Mouse (Mus musculus): ENCODE results near the gene Zfp964. TPM values are rescaled to one million over a fixed set of nuclear protein-coding genes. Genes with fewer than 3 reads are reported as not detected.

Gene Zfp964
- 0.32 TPM for total RNA-seq (2023)

DNA sequence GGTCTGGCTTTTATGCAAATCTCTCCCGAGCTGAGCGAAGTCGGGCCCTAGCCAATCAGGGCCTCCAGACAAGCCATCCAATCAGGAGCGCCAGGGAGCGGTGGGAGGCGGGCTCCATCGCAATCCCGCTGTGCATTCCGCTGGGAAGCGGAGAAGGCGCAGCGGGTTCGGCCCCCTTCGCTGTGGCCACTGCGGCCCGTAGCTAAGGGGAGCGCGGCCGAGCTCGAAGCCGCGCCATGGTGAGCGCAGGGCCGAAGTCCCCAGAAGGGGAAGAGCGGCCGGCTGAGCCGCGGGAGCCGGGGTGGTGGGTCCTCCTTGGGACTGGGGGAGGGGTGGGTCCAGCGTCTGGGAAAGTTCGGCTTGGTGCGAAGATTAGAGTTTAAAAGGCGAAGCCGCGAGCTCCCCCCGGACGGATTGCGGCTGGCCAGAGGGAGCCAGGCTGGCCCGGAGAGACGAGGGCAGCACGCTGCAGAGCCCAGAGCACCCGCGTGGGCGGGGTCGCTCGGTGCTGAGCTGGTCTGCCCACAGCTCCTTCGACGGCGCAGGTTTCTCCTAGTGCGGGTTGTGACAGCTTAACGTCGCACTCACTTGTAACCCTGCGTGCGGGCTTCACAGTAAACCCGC is at the start of gene Zfp964:
TSS of gene Zfp964 (plus strand) at position 122 of the 624 bp plus-strand sequence.

DNA sequence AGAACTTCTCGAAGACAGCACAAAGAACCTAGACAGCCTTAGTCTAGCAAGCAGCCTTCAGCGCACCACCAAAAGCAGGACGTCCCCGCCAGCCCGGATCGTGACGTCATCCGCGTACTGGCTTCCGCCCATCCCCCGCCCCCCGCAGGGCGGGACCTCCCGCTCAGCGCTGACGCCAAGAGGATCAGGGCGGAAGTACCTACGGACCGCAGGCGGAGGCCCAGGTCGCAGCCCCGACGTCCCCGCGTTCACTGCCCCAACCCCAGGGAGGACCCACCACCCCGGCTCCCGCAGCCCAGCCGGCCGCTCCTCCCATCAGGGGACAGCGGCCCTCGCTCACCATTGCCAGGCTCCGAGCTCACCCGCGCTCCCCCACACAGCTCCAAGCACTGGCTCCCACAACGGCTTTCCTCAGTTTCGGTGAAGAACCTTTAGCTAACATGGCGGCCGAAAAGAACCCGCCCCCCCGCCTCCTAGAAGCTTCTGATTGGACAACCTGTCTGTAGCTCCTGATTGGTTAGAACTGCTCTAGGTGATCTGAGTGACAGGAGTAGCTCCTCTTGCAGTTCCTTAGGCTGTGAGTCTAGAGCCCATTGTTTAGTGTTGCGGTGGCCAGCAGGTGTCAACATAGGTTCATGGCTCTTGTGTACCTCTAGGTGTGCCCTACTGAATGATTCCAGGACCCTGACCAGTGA is 29.0 kb upstream of the Zfp964 start, which contains the start of gene Zfp868:
TSS of gene Zfp868 (minus strand) at position 454 of the 695 bp plus-strand sequence.

DNA sequence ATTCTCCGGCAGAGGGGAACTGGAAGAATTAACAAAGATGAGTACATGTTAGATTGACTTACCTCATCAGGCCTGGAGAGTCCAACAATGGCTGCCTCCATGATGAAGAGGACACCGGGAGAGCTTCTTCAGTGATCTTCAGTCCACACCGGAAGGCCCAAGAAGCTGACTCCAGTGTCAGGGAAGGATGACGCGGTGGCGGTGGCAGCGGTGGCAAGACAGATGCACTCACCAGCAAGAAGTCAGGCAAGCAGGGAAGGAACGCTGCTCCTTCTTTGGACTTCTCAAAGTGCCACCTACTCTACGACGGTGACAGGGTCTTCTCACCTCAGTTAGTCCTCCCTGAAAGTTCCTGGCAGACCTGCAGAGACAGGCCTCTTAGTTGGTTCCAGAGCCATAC is 56.3 kb downstream of the Zfp964 start, which contains the start of gene Zfp869:
TSS of gene Zfp869 (minus strand) at position 101 of the 400 bp plus-strand sequence.

Other genes starting within 250 kb of the Zfp964 start
- gene Gm9495, start 200.9 kb upstream of the Zfp964 start, total RNA-seq (2023), result not detected
- gene Gm7697, start 131.5 kb upstream of the Zfp964 start, total RNA-seq (2023), result not detected
- 89.2 TPM for gene Zfp868, start 28.9 kb upstream of the Zfp964 start, total RNA-seq (2023)
- 89.3 TPM for gene Zfp869, start 56.2 kb downstream of the Zfp964 start, total RNA-seq (2023)
- 5.0 TPM for gene Zfp963, start 95.5 kb downstream of the Zfp964 start, total RNA-seq (2023)
- gene Gm20422, start 120.4 kb downstream of the Zfp964 start, total RNA-seq (2023), result 4.0 TPM
- gene Atp13a1, start 136.7 kb downstream of the Zfp964 start, total RNA-seq (2023), result 60.4 TPM
- gene Zfp866, start 136.7 kb downstream of the Zfp964 start, total RNA-seq (2023), result 43.1 TPM
- gene Gmip, start 154.2 kb downstream of the Zfp964 start, total RNA-seq (2023), result 236 TPM
- gene Lpar2, start 167.9 kb downstream of the Zfp964 start, total RNA-seq (2023), result 3.3 TPM
- gene Pbx4, start 178.0 kb downstream of the Zfp964 start, total RNA-seq (2023), result 3.8 TPM
- gene Cilp2, start 233.2 kb downstream of the Zfp964 start, total RNA-seq (2023), result not detected
- 0.44 TPM for gene Tssk6, start 247.7 kb downstream of the Zfp964 start, total RNA-seq (2023)
- 46.0 TPM for gene Ndufa13, start 248.1 kb downstream of the Zfp964 start, total RNA-seq (2023)
- 1.1 TPM for gene Yjefn3, start 248.2 kb downstream of the Zfp964 start, total RNA-seq (2023)